Mouse (Mus musculus): ENCODE measurements at regions not wholly inside any gene's neighbourhood (a gene's known extent, or its start where the extent isn't known, plus 50 kb on each side); places are given as distances from the start of the nearest gene placed in this dataset.

DNA sequence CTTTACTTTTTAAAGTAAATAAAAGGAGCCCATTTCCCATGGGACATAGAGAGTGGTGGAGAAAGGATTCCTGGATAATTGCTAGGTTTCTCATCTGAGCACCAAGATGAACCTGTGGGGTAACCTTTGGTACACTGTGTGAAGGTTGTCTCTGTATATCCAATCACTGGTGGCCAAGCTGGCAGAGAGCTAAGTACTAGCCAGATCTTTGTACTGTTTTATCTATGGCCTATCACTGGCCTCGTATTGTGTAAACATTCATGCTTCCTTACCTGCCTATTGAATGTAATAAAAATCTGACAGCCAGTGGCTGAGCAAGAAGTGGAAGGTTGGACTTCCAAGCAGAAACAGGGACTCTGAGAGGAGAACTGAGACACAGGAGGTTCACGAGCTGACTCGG, 55.3 kb upstream of the Arid2 start:
- ATAC-seq (ENCODE audit: insufficient number of reproducible peaks, insufficient read depth, low FRiP score, low TSS enrichment, low read depth): no peak
- Histone ChIP-seq H3K9me3 (no peaks in the 10 kb centered on the region), H3K27ac (no peak overlapping the region), H3K4me2 (no peak overlapping the region), H3K36me3 (no peaks in the 10 kb centered on the region), H3K4me3 (no peak overlapping the region), H3K4me1 (no peaks in the 10 kb centered on the region), H3K9ac (no peak overlapping the region), H3K27me3 (no peaks in the 10 kb centered on the region)
- 88% methylated on average over 3 of the region's 3 CpGs for WGBS

GRCm38 (mm10) chr15:96233113-96233512, 54.2 kb upstream of the Arid2 start:
- H3K27me3 ChIP-seq: no peaks in the 10 kb centered on the region
- no peak overlapping the region for H3K4me2 ChIP-seq
- no peaks in the 10 kb centered on the region for H3K9me3 ChIP-seq
- no peak overlapping the region for H3K9ac ChIP-seq
- H3K4me3 ChIP-seq: no peak overlapping the region
- H3K36me3 ChIP-seq: no peaks in the 10 kb centered on the region
- H3K27ac ChIP-seq: no peak overlapping the region
- no peaks in the 10 kb centered on the region for H3K4me1 ChIP-seq
- ATAC-seq (ENCODE audit: insufficient number of reproducible peaks, insufficient read depth, low FRiP score, low TSS enrichment, low read depth): no peak

DNA sequence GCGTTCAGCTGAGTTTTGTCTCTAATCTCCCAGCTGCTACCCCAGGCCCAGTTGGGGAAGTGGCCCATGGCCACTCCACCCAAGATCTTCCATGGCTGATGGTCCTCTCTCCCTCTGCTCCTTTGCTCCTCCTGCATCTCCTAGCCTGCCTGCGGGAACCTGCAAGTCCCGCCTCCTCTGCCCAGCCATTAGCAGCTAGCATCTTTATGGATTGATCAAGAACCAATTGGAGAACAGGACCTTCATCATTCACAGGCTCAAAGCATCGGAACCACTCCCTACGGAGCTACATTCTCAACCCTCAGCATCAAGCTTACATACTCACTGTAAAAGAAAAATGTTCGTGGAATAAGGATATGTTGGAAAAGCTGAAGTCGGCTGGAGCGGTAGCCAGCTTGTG, 52.5 kb upstream of the Arid2 start:
- whole genome bisulfite sequencing: 52% methylated on average over 8 of the region's 8 CpGs
- Histone ChIP-seq H3K4me1 (no peaks in the 10 kb centered on the region), H3K9me3 (no peaks in the 10 kb centered on the region), H3K36me3 (no peaks in the 10 kb centered on the region), H3K27ac (no peak overlapping the region), H3K9ac (no peak overlapping the region), H3K4me3 (no peak overlapping the region), H3K27me3 (no peaks in the 10 kb centered on the region), H3K4me2 (no peak overlapping the region)
- no peak for ATAC-seq (ENCODE audit: insufficient number of reproducible peaks, insufficient read depth, low FRiP score, low TSS enrichment, low read depth)
